Mouse (Mus musculus) lung, embryonic 15.5 days (tissue): Measurements from ENCODE around the gene Arnt2. TPM values are rescaled to one million over a fixed set of nuclear protein-coding genes. Genes with fewer than 3 reads are reported as not detected.

ENCODE experiments used
- ATAC-seq: fragments of 200-750 bp; cut with Nextera tagmentation; 2 replicates; pipeline ENCODE4 v1.8.0; 2017; ENCODE audit warnings: moderate number of reproducible peaks, borderline replicate concordance; ENCODE audit not compliant: low FRiP score, low TSS enrichment; ENCODE audit errors: extremely low read depth
- H3K27ac ChIP-seq: fragments of 300-500 bp; sonication (generic); 2 replicates; pipeline ENCODE4 v1.5.1; 2015; ENCODE audit warnings: moderate library complexity, mild to moderate bottlenecking, inconsistent platforms
- H3K27me3 ChIP-seq: fragments of 300-500 bp; sonication (generic); 2 replicates; pipeline ENCODE4 v1.6.1; 2015; ENCODE audit warnings: inconsistent platforms
- H3K36me3 ChIP-seq: fragments of 300-500 bp; sonication (generic); 2 replicates; pipeline ENCODE4 v1.6.1; 2015; ENCODE audit warnings: inconsistent platforms
- H3K4me1 ChIP-seq: fragments of 300-500 bp; sonication (generic); 2 replicates; pipeline ENCODE4 v1.6.1; 2015; ENCODE audit warnings: inconsistent platforms
- H3K4me2 ChIP-seq: fragments of 300-500 bp; sonication (generic); 2 replicates; pipeline ENCODE4 v1.6.1; 2015; ENCODE audit warnings: inconsistent platforms, mild to moderate bottlenecking, moderate library complexity
- H3K4me3 ChIP-seq: fragments of 300-500 bp; sonication (generic); 2 replicates; pipeline ENCODE4 v1.5.1; 2015; ENCODE audit warnings: mild to moderate bottlenecking, inconsistent platforms
- H3K9ac ChIP-seq: fragments of 300-500 bp; sonication (generic); 2 replicates; pipeline ENCODE4 v1.6.1; 2015; ENCODE audit warnings: inconsistent platforms
- H3K9me3 ChIP-seq: fragments of 300-500 bp; sonication (generic); 2 replicates; pipeline ENCODE4 v1.6.1; 2016; ENCODE audit warnings: inconsistent platforms
- WGBS: fragments of 180-500 bp; shearing (Covaris S2); methylation state at CpG from one replicate; pipeline ENCODE4 v1.1.7; 2015; 5-methylcytosine and 5-hydroxymethylcytosine counted together
- polyA plus RNA-seq: library from polyadenylated mRNA; unstranded; fragments of >200 nt; fragmentation: Nextera tagmentation; extraction: Ambion mirVana; gene quantifications from 2 replicates; pipeline ENCODE4 v1.2.1, GENCODE M21; 2015

Arnt2 gene
- polyA plus RNA-seq, 1 experiment from 2014 or later, result 8.7 TPM

DNA sequence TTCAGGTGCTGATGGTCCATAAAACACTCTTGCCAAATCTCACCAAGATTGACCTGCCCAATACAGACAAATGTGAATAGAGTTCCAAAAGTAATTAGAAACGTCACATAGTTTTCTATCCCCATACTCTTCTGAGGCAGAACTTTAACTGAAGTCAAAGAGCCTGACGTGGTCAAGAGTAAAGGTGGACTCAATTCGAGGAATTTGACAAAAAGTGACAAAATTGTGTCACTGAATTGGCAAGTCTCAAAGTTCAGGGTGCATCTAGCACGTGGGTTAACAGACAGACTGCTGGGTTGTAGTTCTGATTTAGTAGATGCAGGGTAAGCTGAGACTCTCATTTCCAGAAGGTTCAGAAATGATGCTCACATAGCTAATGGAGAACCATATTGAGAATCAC, 73.1 kb downstream of the Arnt2 start:
- peak overlapping the region; percentile 88 for H3K27ac ChIP-seq

GRCm38 (mm10) chr7:84336580-84336886, 73.4 kb downstream of the Arnt2 start:
- 32% methylated on average over 2 of the region's 2 CpGs for WGBS
- Histone ChIP-seq H3K4me1 (peaks cover 68% of the 10 kb centered on the region), H3K9ac (no peak overlapping the region), H3K4me3 (no peak overlapping the region), H3K9me3 (no peaks in the 10 kb centered on the region), H3K27me3 (no peaks in the 10 kb centered on the region), H3K36me3 (no peaks in the 10 kb centered on the region), H3K4me2 (no peak overlapping the region), H3K27ac (peak overlapping the region; percentile 88)
- ATAC-seq, result peak; percentile 85

More for the DNA sequence above, 73.1 kb downstream of the Arnt2 start:
- Histone ChIP-seq H3K4me2 (no peak overlapping the region), H3K9me3 (no peaks in the 10 kb centered on the region), H3K4me1 (peaks cover 65% of the 10 kb centered on the region), H3K36me3 (no peaks in the 10 kb centered on the region), H3K9ac (no peak overlapping the region), H3K4me3 (no peak overlapping the region), H3K27me3 (no peaks in the 10 kb centered on the region)
- 50% methylated on average over 4 of the region's 4 CpGs for WGBS
- ATAC-seq, result no peak

- WGBS, result 35% methylated on average over 6 of the region's 6 CpGs
- Histone ChIP-seq H3K9ac (no peak overlapping the region), H3K36me3 (no peaks in the 10 kb centered on the region), H3K27ac (peak overlapping the region; percentile 88), H3K4me2 (no peak overlapping the region), H3K4me3 (no peak overlapping the region), H3K9me3 (no peaks in the 10 kb centered on the region), H3K27me3 (no peaks in the 10 kb centered on the region), H3K4me1 (peaks cover 72% of the 10 kb centered on the region)
- ATAC-seq, result peak; percentile 50; the same call in 1 of the 2 replicates
These were observed 74.0 kb downstream of the Arnt2 start for GRCm38 (mm10) chr7:84335766-84336579.

DNA sequence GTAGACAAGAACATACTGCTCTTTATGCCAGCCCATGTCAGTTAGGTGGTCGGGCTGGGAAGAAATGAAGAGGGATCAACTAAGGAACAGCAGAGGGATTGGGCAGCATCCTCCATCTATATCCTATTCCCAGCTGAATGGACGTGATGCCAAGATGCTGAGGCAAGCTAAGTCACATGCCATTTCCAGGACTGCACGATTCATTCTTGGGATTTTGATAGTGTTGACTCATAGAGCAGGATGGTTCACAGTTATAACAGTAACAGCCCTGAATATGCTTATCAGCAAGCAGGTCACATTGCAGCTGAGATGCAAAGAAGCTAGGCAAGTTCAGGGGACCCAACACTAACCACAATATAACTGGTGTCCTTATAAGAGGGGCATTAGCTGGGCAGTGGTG, 76.0 kb downstream of the Arnt2 start:
- no peak overlapping the region for H3K9ac ChIP-seq
- H3K27me3 ChIP-seq, result no peaks in the 10 kb centered on the region
- H3K36me3 ChIP-seq, result no peaks in the 10 kb centered on the region
- WGBS, result 86% methylated on average over 3 of the region's 3 CpGs
- H3K4me3 ChIP-seq, result no peak overlapping the region
- no peaks in the 10 kb centered on the region for H3K9me3 ChIP-seq
- H3K4me1 ChIP-seq, result peaks cover 83% of the 10 kb centered on the region
- no peak overlapping the region; the same call in 1 of the 2 replicates for H3K27ac ChIP-seq
- H3K4me2 ChIP-seq, result no peak overlapping the region
- ATAC-seq, result no peak

DNA sequence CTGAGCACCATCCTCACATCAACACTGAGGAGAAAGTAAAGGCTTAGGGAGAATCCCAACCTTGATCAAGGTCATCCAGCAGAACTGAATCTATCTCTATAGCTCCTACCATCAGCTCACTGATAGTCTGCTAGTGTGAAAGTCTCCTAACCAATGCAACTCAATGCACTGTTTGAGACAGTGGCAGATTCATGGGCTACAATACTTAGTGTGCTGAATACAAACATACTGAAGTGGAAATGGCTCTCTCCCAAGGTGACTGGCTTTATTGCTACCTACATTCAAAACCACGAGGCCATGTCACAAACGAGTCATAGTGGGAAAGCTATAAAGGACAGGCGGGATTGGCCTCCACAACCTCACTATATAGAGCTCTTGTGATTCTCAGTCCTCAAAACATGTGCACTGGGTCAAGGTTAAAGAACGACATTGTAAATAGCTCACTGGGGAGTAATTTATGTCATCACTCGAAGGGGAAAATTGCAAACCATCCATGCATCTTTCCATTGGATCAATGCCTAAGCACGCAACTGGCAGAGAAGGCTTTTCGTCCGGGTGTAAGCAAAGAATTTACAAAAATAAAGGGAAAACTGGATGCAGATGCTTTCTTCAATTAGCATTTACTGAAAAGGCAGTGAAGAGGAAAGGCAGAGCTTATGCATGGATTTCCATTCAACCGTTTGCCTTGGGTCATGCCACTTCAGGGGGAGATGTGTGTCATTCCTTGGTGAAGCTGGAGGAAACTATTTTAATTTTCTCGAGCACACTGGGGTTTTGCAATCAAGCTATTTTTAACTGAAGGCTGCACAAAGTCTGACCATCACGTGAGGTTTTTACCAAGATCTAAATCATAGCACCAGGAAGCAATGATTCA, 77.4 kb downstream of the Arnt2 start:
- H3K27ac ChIP-seq, result peak overlapping the region; percentile 77
- WGBS, result 46% methylated on average over 11 of the region's 11 CpGs

DNA sequence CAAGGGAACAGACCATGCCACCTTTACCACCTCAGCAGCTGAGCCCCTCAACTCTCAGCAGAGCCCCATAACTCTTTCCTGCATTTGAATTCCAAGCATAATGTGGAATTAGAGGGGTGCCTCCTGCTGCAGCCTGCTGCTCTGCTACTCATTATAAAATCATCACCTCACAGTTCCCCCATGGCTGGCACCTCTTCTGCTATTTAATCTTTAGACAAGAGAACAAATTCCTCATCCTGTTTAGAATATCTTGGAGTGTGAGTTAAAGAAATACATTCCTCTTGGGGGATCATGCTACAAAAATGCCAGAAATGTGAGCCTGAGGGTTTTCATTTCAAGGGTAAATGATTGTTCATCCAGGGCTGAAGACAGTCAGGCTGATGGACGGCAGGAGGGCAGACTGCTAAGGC, 80.8 kb downstream of the Arnt2 start:
- no peak overlapping the region for H3K4me3 ChIP-seq
- H3K27ac ChIP-seq, result peak overlapping the region; percentile 70
- no peak overlapping the region; the same call in 1 of the 2 replicates for H3K4me2 ChIP-seq
- 8% methylated on average over 1 of the region's 1 CpGs for WGBS
- H3K27me3 ChIP-seq, result no peaks in the 10 kb centered on the region
- H3K36me3 ChIP-seq, result no peaks in the 10 kb centered on the region
- H3K4me1 ChIP-seq, result peaks cover 52% of the 10 kb centered on the region
- ATAC-seq, result peak; percentile 81
- H3K9ac ChIP-seq, result no peak overlapping the region
- H3K9me3 ChIP-seq, result no peaks in the 10 kb centered on the region

More for the DNA sequence above, 77.4 kb downstream of the Arnt2 start:
- no peaks in the 10 kb centered on the region for H3K27me3 ChIP-seq
- no peaks in the 10 kb centered on the region for H3K36me3 ChIP-seq
- no peak overlapping the region for H3K4me2 ChIP-seq
- ATAC-seq, result no peak
- no peak overlapping the region for H3K9ac ChIP-seq
- no peaks in the 10 kb centered on the region for H3K9me3 ChIP-seq
- peaks cover 80% of the 10 kb centered on the region for H3K4me1 ChIP-seq
- H3K4me3 ChIP-seq, result no peak overlapping the region

DNA sequence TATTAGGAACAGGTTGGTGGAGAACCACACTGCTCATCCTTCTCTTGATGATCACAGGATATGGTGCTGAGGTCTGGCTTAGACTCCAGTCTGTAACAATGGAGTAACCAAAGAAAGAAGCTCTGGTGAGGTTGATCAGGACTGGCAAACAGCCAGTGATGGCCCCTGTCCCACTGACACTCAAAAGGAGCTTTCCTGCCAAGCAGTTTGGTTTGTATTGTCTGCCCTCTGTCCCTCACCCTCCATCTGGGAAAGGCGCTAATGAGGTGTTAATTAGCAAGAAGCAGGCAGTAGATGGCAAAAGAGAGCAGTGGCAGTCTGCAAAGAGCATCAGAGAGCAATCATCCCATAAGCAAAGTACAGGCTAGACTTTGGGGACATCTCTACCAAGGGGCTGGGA, 81.2 kb downstream of the Arnt2 start:
- H3K9ac ChIP-seq, result no peak overlapping the region
- H3K4me1 ChIP-seq, result peaks cover 50% of the 10 kb centered on the region
- no peak overlapping the region for H3K4me3 ChIP-seq
- 41% methylated on average over 1 of the region's 1 CpGs for WGBS
- no peaks in the 10 kb centered on the region for H3K27me3 ChIP-seq
- no peak overlapping the region; the same call in 1 of the 2 replicates for H3K4me2 ChIP-seq
- H3K36me3 ChIP-seq, result no peaks in the 10 kb centered on the region
- H3K27ac ChIP-seq, result peak overlapping the region; percentile 70
- H3K9me3 ChIP-seq, result no peaks in the 10 kb centered on the region
- ATAC-seq, result peak; percentile 80

- WGBS, result 70% methylated on average over 2 of the region's 2 CpGs
- Histone ChIP-seq H3K4me1 (peaks cover 27% of the 10 kb centered on the region), H3K4me3 (no peak overlapping the region), H3K27me3 (no peaks in the 10 kb centered on the region), H3K9me3 (no peaks in the 10 kb centered on the region), H3K4me2 (no peak overlapping the region), H3K27ac (no peak overlapping the region), H3K36me3 (no peaks in the 10 kb centered on the region), H3K9ac (no peak overlapping the region)
- ATAC-seq, result no peak
These were observed 84.2 kb downstream of the Arnt2 start for GRCm38 (mm10) chr7:84325570-84326328.

DNA sequence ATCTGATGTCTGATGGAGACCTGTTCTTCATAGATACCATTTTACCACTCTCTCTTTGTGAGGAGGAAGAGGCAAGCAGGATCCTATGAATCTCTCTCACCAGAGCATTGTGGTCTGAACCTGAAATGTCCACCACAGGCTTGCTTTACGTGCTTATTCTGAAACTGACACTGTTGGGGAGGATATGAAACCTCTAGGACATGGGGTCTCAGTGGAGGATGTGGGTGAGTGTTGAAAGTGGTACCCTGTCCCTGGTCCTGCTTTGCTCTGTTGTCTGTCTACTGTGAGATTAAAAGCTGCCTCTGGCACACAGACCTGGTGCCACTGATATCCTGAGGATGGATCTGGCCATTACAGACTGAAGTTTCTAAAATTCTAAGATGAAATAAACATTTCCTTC, 88.4 kb downstream of the Arnt2 start:
- ATAC-seq, result no peak
- H3K9me3 ChIP-seq, result no peaks in the 10 kb centered on the region
- H3K9ac ChIP-seq, result no peak overlapping the region
- WGBS, result 59% methylated on average over 1 of the region's 1 CpGs
- no peaks in the 10 kb centered on the region for H3K36me3 ChIP-seq
- H3K27ac ChIP-seq, result no peak overlapping the region
- no peak overlapping the region for H3K4me2 ChIP-seq
- H3K27me3 ChIP-seq, result no peaks in the 10 kb centered on the region
- H3K4me1 ChIP-seq, result 0 out of 2 replicates have a peak, but pooled peaks cover 2% of the 10 kb centered on the region
- H3K4me3 ChIP-seq, result no peak overlapping the region

- Histone ChIP-seq H3K9ac (no peak overlapping the region), H3K4me3 (no peak overlapping the region), H3K4me2 (no peak overlapping the region), H3K4me1 (peaks cover 16% of the 10 kb centered on the region; the same call in 1 of the 2 replicates), H3K36me3 (no peaks in the 10 kb centered on the region), H3K27me3 (no peaks in the 10 kb centered on the region), H3K27ac (0 out of 2 replicates have a peak overlapping the region, but pooled peaks have one; percentile 31), H3K9me3 (no peaks in the 10 kb centered on the region)
- 30% methylated on average over 7 of the region's 7 CpGs for WGBS
- ATAC-seq, result peak; percentile 75; the same call in 1 of the 2 replicates
These were observed 94.5 kb downstream of the Arnt2 start for GRCm38 (mm10) chr7:84315353-84316003.

DNA sequence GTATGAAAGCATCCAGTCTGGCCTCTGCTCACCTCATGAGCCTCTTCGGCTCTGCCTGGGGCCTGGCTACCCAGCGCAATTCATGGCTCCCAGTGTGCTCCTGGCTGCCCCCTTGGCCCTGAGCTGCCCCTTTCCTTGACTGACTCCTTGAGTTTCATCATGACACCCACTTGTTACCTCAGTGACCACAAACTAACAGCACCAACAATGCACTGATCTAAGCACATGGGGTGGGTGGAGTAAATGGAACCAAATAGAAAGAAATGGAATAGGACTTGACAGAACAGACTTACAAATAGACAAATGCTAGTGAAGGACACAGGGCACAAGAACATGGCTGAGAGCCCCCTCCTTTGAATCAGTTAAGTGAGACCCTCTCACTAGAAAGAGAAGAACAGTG, 95.2 kb downstream of the Arnt2 start:
- no peaks in the 10 kb centered on the region for H3K27me3 ChIP-seq
- no peak overlapping the region for H3K9ac ChIP-seq
- H3K4me3 ChIP-seq, result no peak overlapping the region
- no peak overlapping the region for H3K27ac ChIP-seq
- H3K4me2 ChIP-seq, result no peak overlapping the region
- 90% methylated on average over 2 of the region's 2 CpGs for WGBS
- H3K9me3 ChIP-seq, result no peaks in the 10 kb centered on the region
- H3K36me3 ChIP-seq, result no peaks in the 10 kb centered on the region
- no peak for ATAC-seq
- peaks cover 16% of the 10 kb centered on the region; the same call in 1 of the 2 replicates for H3K4me1 ChIP-seq
